Mouse (Mus musculus): ENCODE measurements around the gene Clspn. TPM values are rescaled to one million over a fixed set of nuclear protein-coding genes. Genes with fewer than 3 reads are reported as not detected.
"Not testable (repeated sequence)": the region's sequence is repeated elsewhere in the genome, so short reads cannot be mapped to it uniquely, and the experiment has no call there.

Clspn gene
- polyA plus RNA-seq, 1 experiment from 2014 or later, result 17.1 TPM

DNA sequence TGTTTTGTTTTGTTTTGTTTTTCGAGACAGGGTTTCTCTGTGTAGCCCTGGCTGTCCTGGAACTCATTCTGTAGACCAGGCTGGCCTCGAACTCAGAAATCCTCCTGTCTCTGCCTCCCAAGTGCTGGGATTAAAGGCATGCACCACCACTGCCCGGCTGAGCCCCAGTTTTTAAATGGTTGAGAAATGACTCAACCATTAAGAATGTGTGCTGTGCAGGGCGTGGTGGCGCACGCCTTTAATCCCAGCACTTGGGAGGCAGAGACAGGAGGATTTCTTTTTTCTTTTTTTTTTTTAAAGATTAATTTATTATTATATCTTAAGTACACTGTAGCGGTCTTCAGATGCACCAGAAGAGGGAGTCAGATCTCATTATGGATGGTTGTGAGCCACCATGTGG is 21.1 kb upstream of the Clspn start:
- H3K36me3 ChIP-seq; H3K4me1 ChIP-seq (replicated peaks); H3K27me3 ChIP-seq; H3K9me3 ChIP-seq (replicated peaks); H3K4me3 ChIP-seq; H3K9ac ChIP-seq; ATAC-seq (replicated peaks; ENCODE audit: insufficient number of reproducible peaks, insufficient read depth, low FRiP score, low read depth); H3K27ac ChIP-seq; H3K4me2 ChIP-seq: not testable (repeated sequence)
- 89% methylated on average over 7 of the region's 7 CpGs for WGBS

GRCm38 (mm10) chr4:126536865-126537264 is 19.9 kb upstream of the Clspn start:
- Histone ChIP-seq H3K4me1 (replicated peaks) (peaks cover 7% of the 10 kb centered on the region), H3K4me3 (no peak overlapping the region), H3K4me2 (no peak overlapping the region), H3K27me3 (peaks cover 8% of the 10 kb centered on the region; the same call in 1 of the 2 replicates), H3K9ac (no peak overlapping the region), H3K9me3 (replicated peaks) (no peaks in the 10 kb centered on the region), H3K36me3 (no peaks in the 10 kb centered on the region), H3K27ac (no peak overlapping the region)
- WGBS, result 59% methylated on average over 5 of the region's 5 CpGs
- ATAC-seq (replicated peaks; ENCODE audit: insufficient number of reproducible peaks, insufficient read depth, low FRiP score, low read depth), result no peak

DNA sequence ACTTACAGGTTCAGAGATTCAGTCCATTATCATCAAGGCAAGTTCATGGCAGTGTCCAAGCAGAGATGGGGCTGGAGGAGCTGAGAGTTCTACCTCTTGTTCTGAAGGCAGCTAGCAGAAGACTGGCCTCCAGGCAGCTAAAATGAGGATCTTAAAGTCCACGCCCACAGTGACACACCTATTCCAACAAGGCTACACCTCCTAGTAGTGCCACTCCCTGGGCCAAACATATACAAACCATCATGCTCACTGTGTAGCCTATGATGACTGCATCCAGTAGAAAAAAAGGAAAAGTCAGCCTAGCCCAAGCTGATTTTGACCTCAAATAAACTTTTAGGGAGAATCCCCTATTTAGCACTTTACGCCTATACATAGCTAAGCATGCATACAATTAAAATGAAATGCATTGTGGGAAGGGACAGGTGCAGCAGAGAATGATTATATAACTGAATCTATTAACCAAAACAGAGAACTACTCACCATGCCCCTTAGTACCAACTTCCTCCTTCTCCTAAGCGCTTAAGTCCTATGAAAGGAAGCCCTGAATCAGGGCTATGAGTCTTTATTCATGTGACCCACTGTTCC is 16.2 kb upstream of the Clspn start:
- Histone ChIP-seq H3K4me3 (no peak overlapping the region), H3K9ac (no peak overlapping the region), H3K27ac (no peak overlapping the region), H3K36me3 (no peaks in the 10 kb centered on the region), H3K9me3 (replicated peaks) (no peaks in the 10 kb centered on the region), H3K27me3 (peaks cover 8% of the 10 kb centered on the region; the same call in 1 of the 2 replicates), H3K4me2 (no peak overlapping the region), H3K4me1 (replicated peaks) (no peaks in the 10 kb centered on the region)
- ATAC-seq (replicated peaks; ENCODE audit: insufficient number of reproducible peaks, insufficient read depth, low FRiP score, low read depth), result no peak
- WGBS, result 75% methylated on average over 3 of the region's 3 CpGs

GRCm38 (mm10) chr4:126542838-126543237 is 13.9 kb upstream of the Clspn start:
- WGBS, result 60% methylated on average over 7 of the region's 7 CpGs
- H3K27me3 ChIP-seq, result peaks cover 3% of the 10 kb centered on the region; the same call in 1 of the 2 replicates
- H3K36me3 ChIP-seq, result no peaks in the 10 kb centered on the region
- no peak overlapping the region for H3K9ac ChIP-seq
- H3K27ac ChIP-seq, result no peak overlapping the region
- no peaks in the 10 kb centered on the region for H3K9me3 ChIP-seq (replicated peaks)
- H3K4me1 ChIP-seq (replicated peaks), result no peaks in the 10 kb centered on the region
- H3K4me3 ChIP-seq, result no peak overlapping the region
- no peak overlapping the region for H3K4me2 ChIP-seq
- ATAC-seq (replicated peaks; ENCODE audit: insufficient number of reproducible peaks, insufficient read depth, low FRiP score, low read depth), result no peak

GRCm38 (mm10) chr4:126545016-126545415 is 11.7 kb upstream of the Clspn start:
- H3K4me1 ChIP-seq (replicated peaks), result no peaks in the 10 kb centered on the region
- H3K36me3 ChIP-seq, result no peaks in the 10 kb centered on the region
- no peak for ATAC-seq (replicated peaks; ENCODE audit: insufficient number of reproducible peaks, insufficient read depth, low FRiP score, low read depth)
- 74% methylated on average over 1 of the region's 1 CpGs for WGBS
- no peak overlapping the region for H3K9ac ChIP-seq
- H3K4me3 ChIP-seq, result no peak overlapping the region
- no peak overlapping the region for H3K27ac ChIP-seq
- no peak overlapping the region for H3K4me2 ChIP-seq
- H3K27me3 ChIP-seq, result no peaks in the 10 kb centered on the region
- no peaks in the 10 kb centered on the region for H3K9me3 ChIP-seq (replicated peaks)

DNA sequence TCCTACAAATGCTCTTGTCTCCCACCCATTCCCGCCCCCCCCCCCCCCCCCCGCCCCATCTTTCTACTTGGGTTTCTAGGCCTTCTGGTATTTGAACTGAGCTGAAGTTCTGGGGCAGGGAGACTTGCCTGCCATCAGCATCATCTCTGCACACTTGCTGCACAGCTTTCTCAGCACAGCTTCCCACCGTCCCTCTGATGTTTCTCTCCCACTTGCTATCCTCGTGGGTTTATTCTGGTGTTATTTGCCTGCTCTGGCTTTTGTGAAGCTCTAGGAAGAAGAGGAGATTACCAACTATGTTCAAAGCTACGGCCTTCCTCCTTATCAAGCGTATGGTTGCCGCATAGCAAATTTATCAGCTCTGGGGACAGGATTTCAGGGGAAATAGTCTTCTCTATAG is 11.0 kb upstream of the Clspn start:
- WGBS, result 71% methylated on average over 5 of the region's 7 CpGs
- H3K27me3 ChIP-seq, result no peaks in the 10 kb centered on the region

GRCm38 (mm10) chr4:126546183-126546582 is 10.6 kb upstream of the Clspn start:
- H3K9ac ChIP-seq, result no peak overlapping the region
- no peaks in the 10 kb centered on the region for H3K9me3 ChIP-seq (replicated peaks)
- WGBS, result 76% methylated on average over 2 of the region's 2 CpGs
- H3K27ac ChIP-seq, result no peak overlapping the region
- no peaks in the 10 kb centered on the region for H3K4me1 ChIP-seq (replicated peaks)
- no peaks in the 10 kb centered on the region for H3K36me3 ChIP-seq
- H3K4me3 ChIP-seq, result no peak overlapping the region
- no peak overlapping the region for H3K4me2 ChIP-seq
- ATAC-seq (replicated peaks; ENCODE audit: insufficient number of reproducible peaks, insufficient read depth, low FRiP score, low read depth), result no peak
- no peaks in the 10 kb centered on the region for H3K27me3 ChIP-seq

More for the DNA sequence above, 11.0 kb upstream of the Clspn start:
- Histone ChIP-seq H3K9ac (no peak overlapping the region), H3K4me1 (replicated peaks) (no peaks in the 10 kb centered on the region), H3K4me3 (no peak overlapping the region), H3K36me3 (no peaks in the 10 kb centered on the region), H3K4me2 (no peak overlapping the region), H3K9me3 (replicated peaks) (no peaks in the 10 kb centered on the region), H3K27ac (no peak overlapping the region)
- ATAC-seq (replicated peaks; ENCODE audit: insufficient number of reproducible peaks, insufficient read depth, low FRiP score, low read depth), result no peak

DNA sequence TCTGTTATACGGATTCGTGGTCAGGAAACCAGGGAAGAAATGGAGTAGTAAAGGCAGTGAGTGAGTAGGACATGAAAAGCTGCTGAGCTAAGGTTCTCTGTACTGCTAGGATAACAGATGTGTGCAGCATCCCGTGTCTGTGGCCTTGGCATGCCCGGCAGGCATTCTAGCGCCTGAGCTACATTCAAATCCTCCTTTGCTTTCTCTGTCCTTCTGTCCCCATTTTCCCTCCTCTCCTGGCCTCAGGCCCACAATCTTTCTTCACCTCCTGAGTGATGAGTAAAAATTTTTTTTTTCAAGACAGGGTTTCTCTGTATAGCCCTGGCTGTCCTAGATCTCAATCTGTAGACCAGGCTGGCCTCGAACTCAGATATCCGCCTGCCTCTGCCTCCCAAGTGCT is 4.6 kb upstream of the Clspn start:
- no peak overlapping the region for H3K4me3 ChIP-seq
- H3K27ac ChIP-seq, result no peak overlapping the region
- H3K4me1 ChIP-seq (replicated peaks), result peaks cover 5% of the 10 kb centered on the region
- H3K36me3 ChIP-seq, result no peaks in the 10 kb centered on the region
- no peaks in the 10 kb centered on the region for H3K27me3 ChIP-seq
- no peak overlapping the region for H3K4me2 ChIP-seq
- no peaks in the 10 kb centered on the region for H3K9me3 ChIP-seq (replicated peaks)
- no peak for ATAC-seq (replicated peaks; ENCODE audit: insufficient number of reproducible peaks, insufficient read depth, low FRiP score, low read depth)
- H3K9ac ChIP-seq, result no peak overlapping the region
- 64% methylated on average over 7 of the region's 7 CpGs for WGBS

GRCm38 (mm10) chr4:126553105-126553504 is 3.6 kb upstream of the Clspn start:
- Histone ChIP-seq H3K27me3 (no peaks in the 10 kb centered on the region), H3K27ac (no peak overlapping the region), H3K9ac (no peak overlapping the region), H3K36me3 (no peaks in the 10 kb centered on the region), H3K9me3 (replicated peaks) (no peaks in the 10 kb centered on the region), H3K4me1 (replicated peaks) (peaks cover 11% of the 10 kb centered on the region), H3K4me3 (no peak overlapping the region), H3K4me2 (no peak overlapping the region)
- no peak for ATAC-seq (replicated peaks; ENCODE audit: insufficient number of reproducible peaks, insufficient read depth, low FRiP score, low read depth)
- 50% methylated on average over 8 of the region's 8 CpGs for WGBS

DNA sequence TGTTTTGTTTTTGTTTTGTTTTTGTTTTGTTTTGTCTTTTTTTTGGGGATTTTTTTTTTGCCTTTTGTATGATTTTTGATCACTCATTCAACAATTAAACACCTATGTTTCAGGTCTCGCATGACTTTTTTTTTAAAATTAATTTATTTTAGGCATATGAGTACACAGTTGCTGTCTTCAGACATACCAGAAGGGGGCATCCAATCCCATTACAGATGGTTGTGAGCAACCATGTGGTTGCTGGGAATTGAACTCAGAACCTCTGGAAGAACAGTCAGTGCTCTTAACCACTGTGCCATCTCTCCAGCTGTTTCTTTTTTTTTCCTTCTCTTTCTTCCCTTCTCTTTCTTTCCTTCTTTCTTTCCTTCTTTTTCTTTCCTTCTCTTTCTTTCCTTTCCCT is 3.0 kb upstream of the Clspn start:
- 88% methylated on average over 1 of the region's 1 CpGs for WGBS
- Histone ChIP-seq H3K9me3 (replicated peaks) (no peaks in the 10 kb centered on the region), H3K9ac (no peak overlapping the region), H3K4me3 (no peak overlapping the region), H3K27me3 (no peaks in the 10 kb centered on the region), H3K4me2 (no peak overlapping the region), H3K4me1 (replicated peaks) (peaks cover 11% of the 10 kb centered on the region), H3K36me3 (no peaks in the 10 kb centered on the region), H3K27ac (no peak overlapping the region)
- no peak for ATAC-seq (replicated peaks; ENCODE audit: insufficient number of reproducible peaks, insufficient read depth, low FRiP score, low read depth)

GRCm38 (mm10) chr4:126554462-126554861 is 2.3 kb upstream of the Clspn start:
- Histone ChIP-seq H3K4me1 (replicated peaks) (peaks cover 11% of the 10 kb centered on the region), H3K9ac (no peak overlapping the region), H3K4me2 (no peak overlapping the region), H3K4me3 (no peak overlapping the region), H3K9me3 (replicated peaks) (no peaks in the 10 kb centered on the region), H3K36me3 (no peaks in the 10 kb centered on the region), H3K27me3 (no peaks in the 10 kb centered on the region), H3K27ac (no peak overlapping the region)
- no peak for ATAC-seq (replicated peaks; ENCODE audit: insufficient number of reproducible peaks, insufficient read depth, low FRiP score, low read depth)
- WGBS, result 27% methylated on average over 3 of the region's 3 CpGs

DNA sequence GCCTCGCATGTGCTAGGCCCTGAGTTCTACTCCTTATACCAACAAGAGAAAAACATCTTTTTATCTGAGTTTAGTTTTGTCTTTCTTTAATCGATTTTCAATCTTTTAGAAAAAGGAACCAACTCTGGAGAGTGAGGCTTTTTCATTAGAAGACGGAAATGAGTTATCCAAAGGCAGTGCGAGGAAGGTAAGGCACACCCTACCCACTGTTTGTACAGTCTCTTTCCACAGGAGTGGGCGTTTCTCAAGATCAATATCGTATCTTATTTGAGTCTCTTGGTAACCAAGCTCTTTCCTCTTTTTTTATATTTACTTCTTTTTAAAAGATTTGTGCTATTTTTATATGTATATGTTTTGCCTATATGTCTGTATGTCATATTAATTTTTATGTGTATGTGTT is 7.1 kb downstream of the Clspn start:
- Histone ChIP-seq H3K4me2 (no peak overlapping the region), H3K27me3 (no peaks in the 10 kb centered on the region)
- no peak for ATAC-seq (replicated peaks; ENCODE audit: insufficient number of reproducible peaks, insufficient read depth, low FRiP score, low read depth)

More for the DNA sequence above, 7.1 kb downstream of the Clspn start:
- 89% methylated on average over 6 of the region's 6 CpGs for WGBS
- Histone ChIP-seq H3K9ac (no peak overlapping the region), H3K9me3 (replicated peaks) (no peaks in the 10 kb centered on the region), H3K4me3 (no peak overlapping the region), H3K36me3 (peaks cover 59% of the 10 kb centered on the region), H3K27ac (no peak overlapping the region), H3K4me1 (replicated peaks) (no peaks in the 10 kb centered on the region)
